In genomic region chr12:117744580-117745483, GRCm38 (mm10) we compare ENCODE assay signal across 14 mouse cellular contexts. TPM values are rescaled to one million over a fixed set of nuclear protein-coding genes. Genes with fewer than 3 reads are reported as not detected.
A peak's percentile ranks its signal among the peaks of the same experiment; 100 is the strongest.
DNase-seq lines count a peak whose midpoint lies in the region; ATAC-seq lines count a peak whose summit lies in the region.
"Had no signal": no experiment of that assay in that cellular context is flagged by ENCODE, and none has a peak within 500 bp of the region (broad histone marks: within the 10 kb centered on the region; RNA-seq: fewer than 3 reads in every experiment).

No protein-coding gene starts in this region.

- no peak overlapping the region for H3K4me2 ChIP-seq in forebrain, embryonic 15.5 days (replicated peaks)
- H3K4me2 ChIP-seq in lung, embryonic 16.5 days (ENCODE audit: low read depth, low read length), result no peak overlapping the region
- no peak overlapping the region for H3K4me2 ChIP-seq in hindbrain, embryonic 12.5 days (replicated peaks)
- H3K4me2 ChIP-seq in midbrain, embryonic 15.5 days, result no peak overlapping the region
- H3K4me2 ChIP-seq: stomach, embryonic 15.5 days had no signal

- H3K36me3 ChIP-seq in forebrain, embryonic 10.5 days (replicated peaks), result no peaks in the 10 kb centered on the region; the same call in 1 of the 2 replicates
- H3K36me3 ChIP-seq in forebrain, embryonic 15.5 days, result peaks cover 20% of the 10 kb centered on the region
- H3K36me3 ChIP-seq in lung, embryonic 16.5 days (ENCODE audit: control insufficient read depth, insufficient read depth, low read length), result peaks cover 4% of the 10 kb centered on the region
- peaks cover 10% of the 10 kb centered on the region for H3K36me3 ChIP-seq in hindbrain, embryonic 12.5 days
- peaks cover 22% of the 10 kb centered on the region for H3K36me3 ChIP-seq in midbrain, embryonic 15.5 days (replicated peaks)
- H3K36me3 ChIP-seq: stomach, embryonic 15.5 days had no signal

- ATAC-seq in forebrain, embryonic 15.5 days (replicated peaks), result no peak
- peak; percentile 68 for ATAC-seq in lung, embryonic 16.5 days (ENCODE audit: low read depth)
- ATAC-seq in hindbrain, embryonic 12.5 days (ENCODE audit: low FRiP score), result 0 out of 2 replicates have a peak, but pooled peaks have one; percentile 23
- ATAC-seq in midbrain, embryonic 15.5 days (replicated peaks), result 0 out of 2 replicates have a peak, but pooled peaks have one; percentile 35
- no peak for ATAC-seq in megakaryocyte-erythroid progenitor cell, adult 5-6 weeks (replicated peaks; ENCODE audit: low FRiP score, low TSS enrichment, poor library complexity, severe bottlenecking)

- no peak overlapping the region for H3K9ac ChIP-seq in forebrain, embryonic 15.5 days (replicated peaks)
- no peak overlapping the region for H3K9ac ChIP-seq in lung, embryonic 16.5 days (ENCODE audit: low read length)
- H3K9ac ChIP-seq in hindbrain, embryonic 12.5 days, result no peak overlapping the region
- no peak overlapping the region for H3K9ac ChIP-seq in midbrain, embryonic 15.5 days
- H3K9ac ChIP-seq: stomach, embryonic 15.5 days had no signal

- no peaks in the 10 kb centered on the region for H3K9me3 ChIP-seq in forebrain, embryonic 10.5 days
- H3K9me3 ChIP-seq in forebrain, embryonic 15.5 days, result no peaks in the 10 kb centered on the region
- no peaks in the 10 kb centered on the region for H3K9me3 ChIP-seq in lung, embryonic 16.5 days (ENCODE audit: control insufficient read depth, low read length)
- H3K9me3 ChIP-seq in hindbrain, embryonic 12.5 days (replicated peaks), result no peaks in the 10 kb centered on the region
- no peaks in the 10 kb centered on the region for H3K9me3 ChIP-seq in midbrain, embryonic 15.5 days
- H3K9me3 ChIP-seq: megakaryocyte, embryonic 14.5 days; stomach, embryonic 15.5 days had no signal

- H3K4me1 ChIP-seq in forebrain, embryonic 10.5 days, result peaks cover 14% of the 10 kb centered on the region
- H3K4me1 ChIP-seq in forebrain, embryonic 15.5 days, result no peaks in the 10 kb centered on the region
- H3K4me1 ChIP-seq in lung, embryonic 16.5 days (replicated peaks; ENCODE audit: control insufficient read depth, insufficient read depth, low read length), result 0 out of 2 replicates have a peak, but pooled peaks cover 6% of the 10 kb centered on the region
- H3K4me1 ChIP-seq in hindbrain, embryonic 12.5 days, result peaks cover 12% of the 10 kb centered on the region
- peaks cover 7% of the 10 kb centered on the region; the same call in 1 of the 2 replicates for H3K4me1 ChIP-seq in midbrain, embryonic 15.5 days

- no peak for DNase-seq in forebrain, embryonic 10.5 days (ENCODE audit: extremely low spot score, low spot score)
- DNase-seq in lung, postnatal 36 days, result no peak
- DNase-seq in layer of hippocampus, postnatal 36 days, result no peak
- DNase-seq: adrenal gland, adult 2 months; cerebellum, adult 2 months; gastrocnemius, postnatal 14 days had no signal

- H3K27ac ChIP-seq in forebrain, embryonic 10.5 days, result 0 out of 2 replicates have a peak overlapping the region, but pooled peaks have one; percentile 12
- no peak overlapping the region for H3K27ac ChIP-seq in forebrain, embryonic 15.5 days (replicated peaks)
- H3K27ac ChIP-seq in lung, embryonic 16.5 days (ENCODE audit: low read length), result peak overlapping the region; percentile 50
- peak overlapping the region; percentile 19 for H3K27ac ChIP-seq in hindbrain, embryonic 12.5 days
- H3K27ac ChIP-seq in midbrain, embryonic 15.5 days, result 0 out of 2 replicates have a peak overlapping the region, but pooled peaks have one; percentile 45
- H3K27ac ChIP-seq: left cerebral cortex, adult 2 months; stomach, embryonic 15.5 days had no signal

- 46% methylated on average over 8 of the region's 8 CpGs for WGBS in forebrain, embryonic 10.5 days
- 43% methylated on average over 8 of the region's 8 CpGs for WGBS in forebrain, embryonic 15.5 days
- 10% methylated on average over 8 of the region's 8 CpGs for WGBS in lung, embryonic 16.5 days
- WGBS in hindbrain, embryonic 12.5 days, result 23% methylated on average over 8 of the region's 8 CpGs
- 19% methylated on average over 8 of the region's 8 CpGs for WGBS in midbrain, embryonic 15.5 days

- 0 out of 2 replicates have a peak, but pooled peaks cover 3% of the 10 kb centered on the region for H3K27me3 ChIP-seq in forebrain, embryonic 10.5 days (ENCODE audit: poor library complexity, severe bottlenecking)
- H3K27me3 ChIP-seq in forebrain, embryonic 15.5 days, result no peaks in the 10 kb centered on the region
- H3K27me3 ChIP-seq in lung, embryonic 16.5 days (ENCODE audit: control insufficient read depth, insufficient read depth, low read depth, low read length), result no peaks in the 10 kb centered on the region
- H3K27me3 ChIP-seq in hindbrain, embryonic 12.5 days, result no peaks in the 10 kb centered on the region
- H3K27me3 ChIP-seq in midbrain, embryonic 15.5 days (replicated peaks), result no peaks in the 10 kb centered on the region
- H3K27me3 ChIP-seq: stomach, embryonic 15.5 days had no signal

- no peak overlapping the region for H3K4me3 ChIP-seq in forebrain, embryonic 10.5 days
- H3K4me3 ChIP-seq in forebrain, embryonic 15.5 days, result no peak overlapping the region
- no peak overlapping the region for H3K4me3 ChIP-seq in lung, embryonic 16.5 days (ENCODE audit: low read length)
- no peak overlapping the region for H3K4me3 ChIP-seq in hindbrain, embryonic 12.5 days
- H3K4me3 ChIP-seq in midbrain, embryonic 15.5 days, result no peak overlapping the region
- H3K4me3 ChIP-seq: left cerebral cortex, adult 2 months; megakaryocyte, embryonic 14.5 days; stomach, embryonic 15.5 days had no signal

RNA-seq across cellular contexts. Expression of gene Cdca7l, which starts 59.3 kb away (rescaled TPM):
- polyA plus RNA-seq in forebrain, embryonic 10.5 days (2016; fragmentation: Nextera tagmentation; extraction: Ambion mirVana), result 73.9 and 74.2 TPM in 2 replicates
- polyA plus RNA-seq in forebrain, embryonic 15.5 days (2015; fragmentation: Nextera tagmentation; extraction: Ambion mirVana), result 11.6 and 13.9 TPM in 2 replicates
- polyA plus RNA-seq in lung, embryonic 16.5 days (2015; fragmentation: Nextera tagmentation; extraction: Ambion mirVana), result 47.2 and 54.6 TPM in 2 replicates
- 16.2 and 20.2 TPM in 2 replicates for polyA plus RNA-seq in hindbrain, embryonic 12.5 days (2016; fragmentation: Nextera tagmentation; extraction: Ambion mirVana)
- 3.4 and 4.1 TPM in 2 replicates for polyA plus RNA-seq in midbrain, embryonic 15.5 days (2015; fragmentation: Nextera tagmentation; extraction: Ambion mirVana)
- total RNA-seq in megakaryocyte-erythroid progenitor cell, adult 5-6 weeks (2014; fragmentation: Nextera tagmentation), result 52.3 and 91.9 TPM in 2 replicates
- total RNA-seq in megakaryocyte-erythroid progenitor cell, adult 5-6 weeks (2017), result 143 and 164 TPM in 2 replicates
- total RNA-seq in layer of hippocampus, postnatal 36 days (2021), result 1 to 10 TPM; 1.1 to 1.3 TPM

Comparison
In these comparisons a context has a peak if more than half of its experiments do, and no peak if none do; other contexts are left out.
1. ATAC-seq: peak in lung, embryonic 16.5 days (single experiment), hindbrain, embryonic 12.5 days (single experiment) and midbrain, embryonic 15.5 days (single experiment); none in forebrain, embryonic 15.5 days (single experiment) and megakaryocyte-erythroid progenitor cell, adult 5-6 weeks (single experiment).